Mouse (Mus musculus): Measurements from ENCODE around the gene Hist2h2be. TPM values are rescaled to one million over a fixed set of nuclear protein-coding genes. Genes with fewer than 3 reads are reported as not detected.
A peak's percentile ranks its signal among the peaks of the same experiment; 100 is the strongest.

Gene Hist2h2be
- total and polyA plus RNA-seq, 3 experiments, result 2.3 to 3.8 (median 2.9) TPM

GRCm38 (mm10) chr3:96240799-96241197 lies 19.9 kb downstream of the Hist2h2be start:
- H3K36me3 ChIP-seq (replicated peaks in 1 of 2; ENCODE audit: control insufficient read depth in 1 of 2, insufficient read depth in 1 of 2, low read length in 1 of 2), result no peaks in the 10 kb centered on the region
- H3K4me1 ChIP-seq (ENCODE audit: control insufficient read depth in 1 of 2, insufficient read depth in 2 of 2), result peaks cover 10 to 42% of the 10 kb centered on the region in 2 experiments
- H3K4me2 ChIP-seq (ENCODE audit: insufficient read depth, low read depth, poor library complexity, severe bottlenecking), result no peak overlapping the region
- H3K79me2 ChIP-seq (replicated peaks; ENCODE audit: control insufficient read depth, extremely low read depth, insufficient read depth, poor library complexity, severe bottlenecking), result no peaks in the 10 kb centered on the region
- H3K4me3 ChIP-seq (replicated peaks in 1 of 3; ENCODE audit: low read depth in 2 of 3, low read length in 2 of 3, poor library complexity in 1 of 3), result peak overlapping the region in 2 of 3 experiments; percentile 20 to 40
- peak overlapping the region; percentile 57; the same call in 1 of the 2 replicates for H3K27ac ChIP-seq (ENCODE audit: insufficient read depth, low read depth)
- in situ Hi-C loops (cut with MboI; ENCODE audit: low pct_ligation_motif_present, low pct_unique_long_range_greater_than_20kb, low sequenced_read_pairs) (no loop called here), dilution Hi-C loops (cut with MboI; ENCODE audit: extremely low pct_ligation_motif_present, extremely low pct_unique_long_range_greater_than_20kb, low sequenced_read_pairs) (no loop called here)
- no peak for TF ChIP-seq SMC3 (IDR thresholded peaks at IDR 0.05; ENCODE audit: low read depth, low read length)
- TF ChIP-seq NELFE (IDR thresholded peaks at IDR 0.05; ENCODE audit: low read depth, low read length), result peak; percentile 32; the same call in 1 of the 2 replicates
- TF ChIP-seq TCF12 (IDR thresholded peaks at IDR 0.05; ENCODE audit: low read depth, low read length), result no peak
- TF ChIP-seq IRF4 (IDR thresholded peaks at IDR 0.05; ENCODE audit: low read depth, low read length), result no peak
- no peak for TF ChIP-seq ZKSCAN1 (IDR thresholded peaks at IDR 0.05; ENCODE audit: borderline replicate concordance, low read depth, low read length)
- no peak for TF ChIP-seq JUN (IDR thresholded peaks at IDR 0.05; ENCODE audit: insufficient read depth, low read depth, low read length)
- no peaks in the 10 kb centered on the region for H3K27me3 ChIP-seq (replicated peaks)
- H3K9me3 ChIP-seq (replicated peaks; ENCODE audit: low read length), result no peaks in the 10 kb centered on the region
- DNase-seq (ENCODE audit: extremely low read depth), result no peak
- H3K9ac ChIP-seq (ENCODE audit: insufficient read depth, low read depth), result peak overlapping the region; percentile 95

- peak overlapping the region; percentile 65 to 73 (median 66) for H3K4me3 ChIP-seq (replicated peaks in 1 of 3; ENCODE audit: low read depth in 2 of 3, low read length in 2 of 3, poor library complexity in 1 of 3)
- no peaks in the 10 kb centered on the region for H3K36me3 ChIP-seq (replicated peaks in 1 of 2; ENCODE audit: control insufficient read depth in 1 of 2, insufficient read depth in 1 of 2, low read length in 1 of 2)
- dilution Hi-C loops (cut with MboI; ENCODE audit: extremely low pct_ligation_motif_present, extremely low pct_unique_long_range_greater_than_20kb, low sequenced_read_pairs), result no loop called here
- H3K27me3 ChIP-seq (replicated peaks), result no peaks in the 10 kb centered on the region
- peak; percentile 54 for DNase-seq (ENCODE audit: extremely low read depth)
- peak overlapping the region; percentile 59 for H3K4me2 ChIP-seq (ENCODE audit: insufficient read depth, low read depth, poor library complexity, severe bottlenecking)
- no peaks in the 10 kb centered on the region for H3K9me3 ChIP-seq (replicated peaks; ENCODE audit: low read length)
- peak overlapping the region; percentile 87 for H3K9ac ChIP-seq (ENCODE audit: insufficient read depth, low read depth)
- in situ Hi-C loops (cut with MboI; ENCODE audit: low pct_ligation_motif_present, low pct_unique_long_range_greater_than_20kb, low sequenced_read_pairs), result no loop called here
- H3K79me2 ChIP-seq (replicated peaks; ENCODE audit: control insufficient read depth, extremely low read depth, insufficient read depth, poor library complexity, severe bottlenecking), result no peaks in the 10 kb centered on the region
- TF ChIP-seq JUND (conservative IDR thresholded peaks at IDR 0.05; ENCODE audit: low read depth, low read length), result 0 out of 2 replicates have a peak, but pooled peaks have one; percentile 5
- no peak for TF ChIP-seq EP300 (IDR thresholded peaks at IDR 0.05; ENCODE audit: low read length)
- TF ChIP-seq MAX (IDR thresholded peaks at IDR 0.05; ENCODE audit: low read length), result peak; percentile 54
- no peak for TF ChIP-seq ZKSCAN1 (IDR thresholded peaks at IDR 0.05; ENCODE audit: borderline replicate concordance, low read depth, low read length)
- TF ChIP-seq GABPA (IDR thresholded peaks at IDR 0.05; ENCODE audit: insufficient replicate concordance, low read depth, low read length), result no peak
- TF ChIP-seq ETS1 (conservative IDR thresholded peaks at IDR 0.05; ENCODE audit: low read depth, low read length), result no peak
- no peak for TF ChIP-seq JUN (IDR thresholded peaks at IDR 0.05; ENCODE audit: insufficient read depth, low read depth, low read length)
- TF ChIP-seq CHD1 (IDR thresholded peaks at IDR 0.05; ENCODE audit: low read depth, low read length), result peak; percentile 81; the same call in 1 of the 2 replicates
- peak; percentile 52; the same call in 1 of the 2 replicates for TF ChIP-seq SIN3A (IDR thresholded peaks at IDR 0.05; ENCODE audit: low read length)
- TF ChIP-seq ZMIZ1 (IDR thresholded peaks at IDR 0.05; ENCODE audit: low read depth, low read length), result peak; percentile 47; the same call in 1 of the 2 replicates
- peak; percentile 53; the same call in 1 of the 2 replicates for TF ChIP-seq NELFE (IDR thresholded peaks at IDR 0.05; ENCODE audit: low read depth, low read length)
- TF ChIP-seq SMC3 (IDR thresholded peaks at IDR 0.05; ENCODE audit: low read depth, low read length), result no peak
- TF ChIP-seq ZC3H11A (IDR thresholded peaks at IDR 0.05; ENCODE audit: low read depth, low read length), result no peak
- TF ChIP-seq TBP (conservative IDR thresholded peaks at IDR 0.05; ENCODE audit: low read depth, low read length), result peak; percentile 58; the same call in 1 of the 2 replicates
- TF ChIP-seq BHLHE40 (IDR thresholded peaks at IDR 0.05; ENCODE audit: low read depth, low read length), result no peak
- TF ChIP-seq MXI1 (IDR thresholded peaks at IDR 0.05; ENCODE audit: low read depth, low read length), result peak; percentile 92
- peak; percentile 84 for TF ChIP-seq MYC (IDR thresholded peaks at IDR 0.05; ENCODE audit: low read depth, low read length)
- TF ChIP-seq CHD2 (IDR thresholded peaks at IDR 0.05; ENCODE audit: low read length), result no peak
- no peak for TF ChIP-seq NRF1 (IDR thresholded peaks at IDR 0.05; ENCODE audit: low read depth, low read length)
- no peak; the same call in 1 of the 2 replicates for TF ChIP-seq HCFC1 (IDR thresholded peaks at IDR 0.05; ENCODE audit: low read depth, low read length)
- TF ChIP-seq TCF12 (IDR thresholded peaks at IDR 0.05; ENCODE audit: low read depth, low read length), result peak; percentile 55
- no peak for TF ChIP-seq USF2 (conservative IDR thresholded peaks at IDR 0.05; ENCODE audit: low read depth, low read length)
- no peak for TF ChIP-seq E2F4 (IDR thresholded peaks at IDR 0.05; ENCODE audit: insufficient replicate concordance, low read depth, low read length)
- TF ChIP-seq IRF4 (IDR thresholded peaks at IDR 0.05; ENCODE audit: low read depth, low read length), result peak; percentile 37; the same call in 1 of the 2 replicates
- TF ChIP-seq ZNF384 (IDR thresholded peaks at IDR 0.05; ENCODE audit: low read depth, low read length), result no peak
- peak overlapping the region; percentile 95 for H3K27ac ChIP-seq (ENCODE audit: insufficient read depth, low read depth)
- H3K4me1 ChIP-seq (ENCODE audit: control insufficient read depth in 1 of 2, insufficient read depth in 2 of 2), result peaks cover 10 to 36% of the 10 kb centered on the region in 2 experiments
Observed at GRCm38 (mm10) chr3:96243921-96244572, 23.1 kb downstream of the Hist2h2be start.
